Mouse (Mus musculus) heart, embryonic 14.5 days (tissue): ENCODE measurements around the gene 1600002K03Rik. TPM values are rescaled to one million over a fixed set of nuclear protein-coding genes. Genes with fewer than 3 reads are reported as not detected.

Experiments
- ATAC-seq: fragments of 200-750 bp; cut with Nextera tagmentation; 2 replicates; pipeline ENCODE4 v1.8.0; 2017; ENCODE audit warnings: low read depth, moderate TSS enrichment; ENCODE audit not compliant: insufficient number of reproducible peaks, insufficient read depth, low FRiP score
- H3K27ac ChIP-seq, 2 experiments: fragments of 200-500 bp in 1 of 2; fragments of 300-500 bp in 1 of 2; sonication (generic) in 1 of 2; replicated peaks in 1 of 2; 2 replicates each; pipeline ENCODE4 v1.5.1; 2012 to 2014; ENCODE audit warnings: low read depth in 2 of 2, low read length in 2 of 2, control low read depth in 1 of 2, mild to moderate bottlenecking in 1 of 2, mixed read lengths in 1 of 2; ENCODE audit not compliant: control insufficient read depth in 1 of 2, insufficient read depth in 1 of 2
- H3K27me3 ChIP-seq: fragments of 300-500 bp; sonication (generic); 2 replicates; pipeline ENCODE4 v1.6.1; 2014; ENCODE audit warnings: mild to moderate bottlenecking, low read length, control low read depth; ENCODE audit not compliant: control insufficient read depth, insufficient read depth
- H3K36me3 ChIP-seq: fragments of 300-500 bp; sonication (generic); 2 replicates; pipeline ENCODE4 v1.6.1; 2014; ENCODE audit warnings: mild to moderate bottlenecking, control low read depth, low read length, mixed read lengths; ENCODE audit not compliant: control insufficient read depth, insufficient read depth
- H3K4me1 ChIP-seq, 2 experiments: fragments of 200-500 bp in 1 of 2; fragments of 300-500 bp in 1 of 2; sonication (generic) in 1 of 2; 2 replicates each; pipeline ENCODE4 v1.6.1; 2012 to 2014; ENCODE audit warnings: low read length in 2 of 2, control low read depth in 1 of 2, mixed read lengths in 1 of 2; ENCODE audit not compliant: control insufficient read depth in 2 of 2, insufficient read depth in 2 of 2
- H3K4me2 ChIP-seq: fragments of 300-500 bp; sonication (generic); 2 replicates; pipeline ENCODE4 v1.6.1; 2014; ENCODE audit warnings: mild to moderate bottlenecking, low read length
- H3K4me3 ChIP-seq, 2 experiments: fragments of 200-500 bp in 1 of 2; fragments of 300-500 bp in 1 of 2; sonication (generic) in 1 of 2; 2 replicates each; pipeline ENCODE4 v1.5.1; 2012 to 2014; ENCODE audit warnings: low read length in 2 of 2, mild to moderate bottlenecking in 2 of 2, control low read depth in 1 of 2, low read depth in 1 of 2, moderate library complexity in 1 of 2; ENCODE audit not compliant: control insufficient read depth in 1 of 2, insufficient read depth in 1 of 2
- H3K9ac ChIP-seq: fragments of 300-500 bp; sonication (generic); 2 replicates; pipeline ENCODE4 v1.6.1; 2014; ENCODE audit warnings: mild to moderate bottlenecking, low read length
- H3K9me3 ChIP-seq: fragments of 300-500 bp; sonication (generic); 2 replicates; pipeline ENCODE4 v1.6.1; 2016; ENCODE audit warnings: low read length, control low read depth; ENCODE audit not compliant: control insufficient read depth
- WGBS: fragments of 180-500 bp; shearing (Covaris S2); extraction: QIAGEN DNeasy Blood & Tissue Kit; methylation state at CpG from one replicate; pipeline ENCODE4 v1.1.7; 2014; 5-methylcytosine and 5-hydroxymethylcytosine counted together
- polyA plus RNA-seq: library from polyadenylated mRNA; unstranded; fragments of >200 nt; fragmentation: Nextera tagmentation; extraction: Ambion mirVana; gene quantifications from 2 replicates; pipeline ENCODE4 v1.2.1, GENCODE M21; 2014

1600002K03Rik gene
- polyA plus RNA-seq, 1 experiment from 2014 or later = 11.1 TPM

GRCm38 (mm10) chr10:80152071-80152872, 20.5 kb upstream of the 1600002K03Rik start:
- no peaks in the 10 kb centered on the region for H3K9me3 ChIP-seq
- H3K4me1 ChIP-seq = peaks cover 21 to 56% of the 10 kb centered on the region in 2 experiments
- 5% methylated on average over 15 of the region's 15 CpGs for WGBS

DNA sequence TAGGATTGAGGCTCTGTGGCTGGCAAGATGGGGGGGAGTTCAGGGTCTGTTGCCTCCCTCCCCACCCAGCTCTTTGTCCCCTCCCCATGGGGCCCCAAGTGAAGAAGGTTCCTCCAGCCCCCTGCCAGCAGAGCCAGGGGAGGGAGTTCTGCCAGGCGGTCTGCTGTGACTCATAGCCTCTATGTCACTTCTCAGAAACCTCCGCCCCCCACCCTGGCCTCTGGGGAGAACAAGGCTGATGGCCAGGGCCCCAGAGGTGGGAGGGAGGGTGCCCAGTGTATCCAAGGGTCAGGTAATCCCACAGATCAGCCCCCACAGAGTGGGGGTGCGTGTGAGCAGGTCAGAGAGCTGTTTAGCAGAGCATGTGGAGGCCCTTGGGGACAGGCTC, 19.9 kb upstream of the 1600002K03Rik start:
- H3K9me3 ChIP-seq = no peaks in the 10 kb centered on the region
- 27% methylated on average over 3 of the region's 3 CpGs for WGBS
- H3K36me3 ChIP-seq = peaks cover 79% of the 10 kb centered on the region
- H3K9ac ChIP-seq = peak overlapping the region; percentile 99
- peak overlapping the region; percentile 77 for H3K4me2 ChIP-seq
- peaks cover 21 to 56% of the 10 kb centered on the region in 2 experiments for H3K4me1 ChIP-seq
- no peak for ATAC-seq
- peak overlapping the region; percentile 74 to 85 for H3K4me3 ChIP-seq
- no peaks in the 10 kb centered on the region for H3K27me3 ChIP-seq
- peak overlapping the region; percentile 98 to 99 for H3K27ac ChIP-seq

More at GRCm38 (mm10) chr10:80152071-80152872, 20.5 kb upstream of the 1600002K03Rik start:
- H3K4me3 ChIP-seq = peak overlapping the region; percentile 74 to 85
- no peaks in the 10 kb centered on the region for H3K27me3 ChIP-seq
- no peak for ATAC-seq
- peak overlapping the region; percentile 77 for H3K4me2 ChIP-seq
- H3K27ac ChIP-seq = peak overlapping the region; percentile 98 to 99
- peaks cover 74% of the 10 kb centered on the region for H3K36me3 ChIP-seq
- H3K9ac ChIP-seq = peak overlapping the region; percentile 99

- H3K36me3 ChIP-seq = peaks cover 79% of the 10 kb centered on the region
- no peak overlapping the region for H3K4me3 ChIP-seq
- no peak for ATAC-seq
- H3K4me2 ChIP-seq = 0 out of 2 replicates have a peak overlapping the region, but pooled peaks have one; percentile 77
- peaks cover 24 to 63% of the 10 kb centered on the region in 2 experiments for H3K4me1 ChIP-seq
- WGBS = 89% methylated on average over 19 of the region's 19 CpGs
- H3K27me3 ChIP-seq = no peaks in the 10 kb centered on the region
- H3K27ac ChIP-seq = peak overlapping the region in 1 of 2 experiments; percentile 99; a peak in 2 of 4 replicates
- H3K9ac ChIP-seq = peak overlapping the region; percentile 99
- no peaks in the 10 kb centered on the region for H3K9me3 ChIP-seq
These were observed 19.0 kb upstream of the 1600002K03Rik start for GRCm38 (mm10) chr10:80153713-80154112.

GRCm38 (mm10) chr10:80154384-80154783, 18.4 kb upstream of the 1600002K03Rik start:
- peaks cover 79% of the 10 kb centered on the region for H3K36me3 ChIP-seq
- no peaks in the 10 kb centered on the region for H3K9me3 ChIP-seq
- 87% methylated on average over 7 of the region's 7 CpGs for WGBS
- peaks cover 31 to 70% of the 10 kb centered on the region in 2 experiments for H3K4me1 ChIP-seq
- no peak overlapping the region for H3K4me2 ChIP-seq
- no peak overlapping the region for H3K27ac ChIP-seq
- H3K27me3 ChIP-seq = no peaks in the 10 kb centered on the region
- no peak for ATAC-seq
- H3K9ac ChIP-seq = peak overlapping the region; percentile 4; the same call in 1 of the 2 replicates
- H3K4me3 ChIP-seq = no peak overlapping the region

- Histone ChIP-seq H3K4me1 (peaks cover 35 to 76% of the 10 kb centered on the region in 2 experiments), H3K36me3 (peaks cover 72% of the 10 kb centered on the region), H3K27me3 (no peaks in the 10 kb centered on the region), H3K9ac (no peak overlapping the region; the same call in 1 of the 2 replicates), H3K9me3 (no peaks in the 10 kb centered on the region), H3K4me3 (no peak overlapping the region), H3K4me2 (no peak overlapping the region), H3K27ac (peak overlapping the region in 1 of 2 experiments; percentile 99; a peak in 2 of 4 replicates)
- 37% methylated on average over 1 of the region's 1 CpGs for WGBS
- ATAC-seq = no peak
These were observed 17.5 kb upstream of the 1600002K03Rik start for GRCm38 (mm10) chr10:80155277-80155676.

GRCm38 (mm10) chr10:80156002-80156751, 16.6 kb upstream of the 1600002K03Rik start:
- peaks cover 66% of the 10 kb centered on the region for H3K36me3 ChIP-seq
- no peak for ATAC-seq
- peaks cover 44 to 85% of the 10 kb centered on the region in 2 experiments for H3K4me1 ChIP-seq
- no peak overlapping the region for H3K4me3 ChIP-seq
- H3K27ac ChIP-seq = peak overlapping the region in 1 of 2 experiments; percentile 99; a peak in 2 of 4 replicates
- H3K9me3 ChIP-seq = no peaks in the 10 kb centered on the region
- peak overlapping the region; percentile 22; the same call in 1 of the 2 replicates for H3K9ac ChIP-seq
- no peaks in the 10 kb centered on the region for H3K27me3 ChIP-seq
- 81% methylated on average over 29 of the region's 29 CpGs for WGBS
- H3K4me2 ChIP-seq = no peak overlapping the region

DNA sequence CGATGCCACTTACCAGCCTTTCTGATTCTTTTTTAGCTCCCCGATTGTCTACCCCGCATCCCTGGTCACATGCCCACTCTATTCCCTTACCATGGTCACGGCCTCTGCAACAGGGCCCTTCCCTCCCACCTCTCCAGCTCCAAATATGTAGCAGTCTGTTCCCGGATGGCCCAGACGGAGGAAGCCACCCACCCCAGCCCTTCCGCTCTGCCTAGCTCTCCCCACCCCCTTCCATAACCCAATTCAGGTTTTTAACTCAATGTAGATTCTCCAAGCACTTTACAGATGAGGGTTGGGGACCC, 16.0 kb upstream of the 1600002K03Rik start:
- H3K9ac ChIP-seq = peak overlapping the region; percentile 22; the same call in 1 of the 2 replicates
- no peaks in the 10 kb centered on the region for H3K9me3 ChIP-seq
- 47% methylated on average over 7 of the region's 7 CpGs for WGBS
- no peak for ATAC-seq
- H3K4me1 ChIP-seq = peaks cover 48 to 90% of the 10 kb centered on the region in 2 experiments
- no peak overlapping the region for H3K4me2 ChIP-seq
- H3K36me3 ChIP-seq = peaks cover 60% of the 10 kb centered on the region
- no peaks in the 10 kb centered on the region for H3K27me3 ChIP-seq
- no peak overlapping the region for H3K4me3 ChIP-seq
- H3K27ac ChIP-seq = peak overlapping the region in 1 of 2 experiments; percentile 99; a peak in 2 of 4 replicates
